Mouse (Mus musculus) megakaryocyte, embryonic 14.5 days (primary cell): ENCODE measurements around the gene Elmod1.

Experiments used
- FLI1 ChIP-seq: IDR thresholded peaks from 2 replicates; pipeline ENCODE4 v1.6.1; 2012; ENCODE audit warnings: low read length, inconsistent platforms, mixed read lengths
- GATA1 ChIP-seq: IDR thresholded peaks from 3 replicates; pipeline ENCODE4 v1.6.1; 2012; ENCODE audit warnings: mixed read lengths, low read length, inconsistent platforms, borderline replicate concordance

DNA sequence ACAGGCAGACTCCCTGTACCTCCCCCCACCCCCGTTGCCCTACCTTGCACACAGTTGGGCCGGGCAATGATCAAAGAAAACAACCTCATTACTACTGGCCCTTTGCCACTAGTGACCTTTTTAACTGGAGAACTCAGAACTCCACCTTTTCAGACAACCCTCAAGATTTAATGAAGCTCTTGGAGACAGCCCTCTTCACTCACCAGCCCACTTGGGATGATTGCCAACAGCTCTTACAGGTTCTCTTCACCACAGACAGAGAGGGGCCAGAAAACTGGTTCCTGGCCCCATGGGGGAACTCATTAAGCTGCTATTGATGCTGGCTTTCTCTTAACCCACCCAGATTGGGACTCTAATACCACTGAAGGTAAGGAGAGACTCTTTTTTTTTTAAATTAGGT is 97.7 kb downstream of the Elmod1 start:
- TF ChIP-seq GATA1: no peak
- TF ChIP-seq FLI1: no peak
